Mouse (Mus musculus) testis, adult 2 months (tissue): ENCODE data around the gene Ptpdc1. TPM values are rescaled to one million over a fixed set of nuclear protein-coding genes. Genes with fewer than 3 reads are reported as not detected.

Source experiments
- H3K27ac ChIP-seq: fragments of 200-500 bp; 2 replicates; pipeline ENCODE4 v1.5.1; 2012; ENCODE audit warnings: low read depth, low read length; ENCODE audit not compliant: control insufficient read depth, insufficient read depth
- H3K27me3 ChIP-seq: fragments of 200-500 bp; 2 replicates; pipeline ENCODE4 v1.6.1; 2012; ENCODE audit warnings: mild to moderate bottlenecking, low read length, moderate library complexity; ENCODE audit not compliant: control insufficient read depth, insufficient read depth
- H3K36me3 ChIP-seq: fragments of 200-500 bp; 2 replicates; pipeline ENCODE4 v1.6.1; 2012; ENCODE audit warnings: mild to moderate bottlenecking, low read length; ENCODE audit not compliant: control insufficient read depth, insufficient read depth
- H3K4me1 ChIP-seq: fragments of 200-500 bp; 2 replicates; pipeline ENCODE4 v1.6.1; 2012; ENCODE audit warnings: low read length; ENCODE audit not compliant: control insufficient read depth, insufficient read depth
- H3K4me3 ChIP-seq: fragments of 200-500 bp; 2 replicates; pipeline ENCODE4 v1.5.1; 2012; ENCODE audit warnings: low read depth, mild to moderate bottlenecking, low read length, moderate library complexity, mixed read lengths; ENCODE audit not compliant: control insufficient read depth
- CTCF ChIP-seq: fragments of 200-500 bp; IDR thresholded peaks from 2 replicates; pipeline ENCODE4 v1.5.1; 2012; ENCODE audit warnings: low read depth, mild to moderate bottlenecking, inconsistent platforms, low read length, moderate library complexity; ENCODE audit not compliant: control insufficient read depth, insufficient read depth, insufficient replicate concordance
- POLR2A ChIP-seq: fragments of 200-500 bp; IDR thresholded peaks from 2 replicates; pipeline ENCODE4 v1.6.1; 2012; ENCODE audit warnings: low read depth, mild to moderate bottlenecking, inconsistent platforms, low read length, moderate library complexity; ENCODE audit not compliant: control insufficient read depth
- polyA plus RNA-seq: library from polyadenylated mRNA; depleted of rRNA; stranded (reverse); fragments of >200 nt; gene quantifications from 2 replicates; pipeline ENCODE4 v1.2.3, GENCODE M21; 2012

Gene Ptpdc1
- polyA plus RNA-seq, 1 experiment = 38.7 TPM

- no peak overlapping the region for H3K4me3 ChIP-seq
- no peaks in the 10 kb centered on the region for H3K36me3 ChIP-seq
- H3K4me1 ChIP-seq = peaks cover 8% of the 10 kb centered on the region
- H3K27ac ChIP-seq = no peak overlapping the region
- no peaks in the 10 kb centered on the region for H3K27me3 ChIP-seq
- TF ChIP-seq CTCF (no peak), POLR2A (no peak)
Measured at GRCm38 (mm10) chr13:48555976-48556375, 69.5 kb downstream of the Ptpdc1 start.

- Histone ChIP-seq H3K4me3 (no peak overlapping the region), H3K27ac (no peak overlapping the region), H3K4me1 (peaks cover 8% of the 10 kb centered on the region), H3K27me3 (no peaks in the 10 kb centered on the region), H3K36me3 (no peaks in the 10 kb centered on the region)
- TF ChIP-seq CTCF (no peak), POLR2A (no peak)
Measured at GRCm38 (mm10) chr13:48554552-48554951, 70.9 kb downstream of the Ptpdc1 start.

- Histone ChIP-seq H3K36me3 (no peaks in the 10 kb centered on the region), H3K27me3 (no peaks in the 10 kb centered on the region), H3K27ac (no peak overlapping the region), H3K4me1 (peaks cover 8% of the 10 kb centered on the region), H3K4me3 (no peak overlapping the region)
- TF ChIP-seq POLR2A = no peak
- TF ChIP-seq CTCF = no peak
Measured at GRCm38 (mm10) chr13:48553511-48553910, 72.0 kb downstream of the Ptpdc1 start.

GRCm38 (mm10) chr13:48552181-48553090 lies 73.0 kb downstream of the Ptpdc1 start:
- Histone ChIP-seq H3K4me3 (peak overlapping the region; percentile 38), H3K36me3 (no peaks in the 10 kb centered on the region), H3K27me3 (no peaks in the 10 kb centered on the region), H3K4me1 (peaks cover 8% of the 10 kb centered on the region), H3K27ac (peak overlapping the region; percentile 90)
- no peak for TF ChIP-seq CTCF
- TF ChIP-seq POLR2A = peak; percentile 57

- TF ChIP-seq POLR2A = no peak
- TF ChIP-seq CTCF = no peak
- Histone ChIP-seq H3K27ac (no peak overlapping the region), H3K36me3 (no peaks in the 10 kb centered on the region), H3K4me1 (peaks cover 8% of the 10 kb centered on the region), H3K27me3 (no peaks in the 10 kb centered on the region), H3K4me3 (no peak overlapping the region)
Measured at GRCm38 (mm10) chr13:48548296-48548695, 77.2 kb downstream of the Ptpdc1 start.

- TF ChIP-seq POLR2A = no peak
- TF ChIP-seq CTCF = no peak
- peak overlapping the region; percentile 53 for H3K4me3 ChIP-seq
- H3K36me3 ChIP-seq = no peaks in the 10 kb centered on the region
- H3K27me3 ChIP-seq = no peaks in the 10 kb centered on the region
- no peak overlapping the region for H3K27ac ChIP-seq
- peaks cover 3% of the 10 kb centered on the region for H3K4me1 ChIP-seq
Measured at GRCm38 (mm10) chr13:48547623-48548022, 77.8 kb downstream of the Ptpdc1 start.

GRCm38 (mm10) chr13:48546330-48546917 lies 79.0 kb downstream of the Ptpdc1 start:
- TF ChIP-seq CTCF (no peak), POLR2A (peak; percentile 92)
- Histone ChIP-seq H3K4me3 (peak overlapping the region; percentile 100), H3K4me1 (no peaks in the 10 kb centered on the region; the same call in 1 of the 2 replicates), H3K27me3 (no peaks in the 10 kb centered on the region), H3K27ac (peak overlapping the region; percentile 100), H3K36me3 (no peaks in the 10 kb centered on the region)
